Mouse (Mus musculus) cerebellum, adult (tissue): Measurements from ENCODE around the gene Zfp777.

Source experiments
- ATAC-seq: cut with Nextera tagmentation; 2 replicates; pipeline ENCODE4 v1.9.2; 2017; ENCODE audit warnings: mild to moderate bottlenecking, moderate library complexity, mixed read lengths; ENCODE audit not compliant: insufficient number of reproducible peaks, low FRiP score, low TSS enrichment

Zfp777 gene

DNA sequence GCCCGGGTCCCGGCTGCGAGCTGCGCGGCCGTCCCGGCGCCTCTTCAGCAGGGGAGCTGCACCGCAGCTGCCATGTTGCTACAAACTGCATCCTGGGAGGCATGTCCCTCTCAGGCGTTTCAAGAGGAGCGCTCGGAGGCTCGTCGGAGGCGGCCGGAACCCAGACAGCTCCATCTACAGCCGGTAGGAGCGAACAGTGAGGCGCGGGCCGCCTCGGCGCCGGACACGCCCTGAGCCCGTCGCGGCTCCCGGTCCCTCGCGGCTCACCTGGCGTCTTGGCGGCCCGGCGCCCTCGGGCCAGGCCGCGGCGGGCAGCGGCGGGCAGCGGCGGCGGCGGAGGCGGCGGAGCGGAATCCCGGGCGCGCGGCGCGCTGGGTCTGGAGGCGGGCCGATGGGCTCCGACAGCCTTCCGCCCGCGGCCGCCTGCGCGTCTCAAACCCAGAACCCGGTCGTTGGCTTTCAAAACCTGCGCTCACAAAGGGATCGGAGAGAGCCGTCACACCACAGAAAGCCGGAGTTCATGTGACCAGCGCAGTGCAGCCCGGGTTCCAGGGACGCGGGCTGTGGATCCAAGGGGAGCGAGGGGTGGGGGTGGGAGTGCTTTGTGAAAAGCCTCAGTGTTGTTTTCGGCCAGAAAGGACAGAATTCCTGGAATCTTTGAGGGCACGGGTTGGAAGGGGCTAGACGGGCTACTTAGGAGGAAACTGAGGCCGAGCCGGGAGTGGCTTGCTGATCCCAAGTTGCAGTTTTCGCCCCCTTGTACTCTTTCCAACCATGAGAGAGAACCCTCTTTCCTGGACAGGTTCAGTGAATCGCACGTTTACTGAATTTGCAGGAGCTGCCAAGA is at the start of gene Zfp777:
TSS of gene Zfp777 (minus strand) at position 486 of the 847 bp plus-strand sequence.
- ATAC-seq = peak; percentile 85

DNA sequence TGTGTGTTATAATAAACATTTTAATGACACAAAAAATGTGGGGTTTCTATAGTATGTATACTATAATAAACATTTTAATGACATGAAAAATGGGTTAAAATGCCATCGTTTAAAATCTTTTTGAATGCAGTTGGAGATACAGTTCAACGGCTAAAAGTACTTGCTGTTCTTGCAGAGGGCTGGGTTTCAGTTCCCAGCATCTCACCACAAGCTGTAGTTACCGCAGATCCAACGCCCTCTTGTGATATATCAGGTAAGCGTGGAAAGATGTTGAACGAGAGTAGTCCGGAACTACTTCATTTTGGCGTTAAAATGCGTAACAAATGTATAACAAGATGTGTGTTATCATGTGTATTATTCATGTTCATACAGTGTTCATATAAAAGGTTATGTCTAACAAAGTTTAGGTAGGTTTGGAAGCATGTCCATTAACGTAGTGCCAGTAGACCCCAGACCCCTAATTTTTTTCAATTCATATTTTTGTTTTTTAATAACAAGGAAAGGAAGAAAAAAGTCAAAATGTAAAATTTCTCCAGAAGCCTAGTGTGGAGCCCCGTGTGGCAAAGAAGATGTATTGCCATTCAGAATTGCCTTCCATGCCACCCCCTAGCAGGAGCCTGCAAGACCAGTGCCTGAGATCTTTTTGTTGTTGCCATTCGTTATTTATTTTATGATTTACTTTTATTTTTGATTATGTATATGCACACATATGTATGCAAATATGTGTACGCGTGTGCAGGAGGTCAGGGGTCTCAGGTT is 38.4 kb upstream of the Zfp777 start:
- no peak for ATAC-seq

DNA sequence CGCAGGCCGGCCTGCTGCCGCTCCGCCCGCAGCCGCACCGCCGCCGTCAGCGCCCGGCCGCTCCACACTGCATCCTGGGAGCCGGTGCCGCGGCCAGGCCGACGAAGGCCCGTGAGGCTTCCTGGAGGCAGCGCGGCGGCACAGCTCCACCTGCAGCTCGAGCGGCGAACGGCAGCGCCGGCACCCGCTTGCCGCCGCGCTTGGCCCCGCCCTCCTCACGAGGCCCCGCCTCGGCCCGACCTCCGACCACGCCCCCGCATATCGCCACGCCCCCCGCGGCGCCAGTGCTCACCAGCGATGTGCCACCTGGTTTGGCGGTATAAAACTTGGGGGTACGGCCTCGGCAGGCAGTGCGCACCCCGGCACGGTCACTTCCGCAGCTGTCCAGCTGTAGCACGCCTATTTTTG is 37.8 kb upstream of the Zfp777 start, which contains the start of gene Zfp746:
TSS of gene Zfp746 (minus strand) at position 123 of the 408 bp plus-strand sequence.
- ATAC-seq = peak; percentile 96

DNA sequence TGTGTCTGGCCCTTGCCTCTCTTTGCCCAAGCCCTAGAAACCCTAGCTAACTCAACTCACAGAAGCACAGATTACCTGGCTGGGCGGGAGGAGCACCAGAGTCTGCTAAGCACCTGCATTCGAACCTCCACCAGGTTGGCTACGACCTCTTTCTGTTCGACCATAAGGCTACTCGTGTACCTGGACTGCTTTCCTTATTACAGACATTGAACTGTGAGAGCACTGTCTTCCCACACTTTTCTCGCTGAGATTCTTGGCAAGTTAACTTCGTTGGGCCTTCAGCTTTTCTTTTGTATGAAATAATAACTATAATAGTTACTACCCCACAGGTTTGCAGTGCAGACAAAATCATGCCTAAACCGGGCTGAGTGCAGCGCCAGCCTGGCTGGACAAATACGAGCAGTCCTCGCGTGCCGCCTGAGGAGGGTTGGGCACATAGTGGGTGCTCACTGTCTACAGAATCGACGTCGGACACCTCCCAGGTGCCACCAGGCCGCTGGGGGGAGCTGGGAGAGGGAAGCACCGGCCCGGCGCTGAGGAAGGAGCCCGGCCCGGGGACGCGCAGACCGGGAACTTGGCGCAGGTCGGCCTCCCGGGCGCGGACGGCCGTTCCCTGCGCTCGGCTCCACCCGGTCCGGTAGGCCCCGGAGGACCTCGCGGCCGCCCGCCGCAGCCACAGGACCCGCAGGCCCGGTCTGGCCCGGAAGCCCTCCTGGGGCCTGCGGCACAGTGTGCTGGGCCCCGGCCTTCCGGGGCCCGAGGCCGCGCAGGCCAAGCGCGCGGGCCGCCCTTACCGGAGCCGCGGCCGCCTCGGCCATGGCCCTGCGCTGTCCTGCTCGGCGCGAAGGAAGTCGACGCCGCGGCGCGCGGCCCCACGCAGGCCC is 37.1 kb upstream of the Zfp777 start:
- peak; percentile 73 for ATAC-seq

DNA sequence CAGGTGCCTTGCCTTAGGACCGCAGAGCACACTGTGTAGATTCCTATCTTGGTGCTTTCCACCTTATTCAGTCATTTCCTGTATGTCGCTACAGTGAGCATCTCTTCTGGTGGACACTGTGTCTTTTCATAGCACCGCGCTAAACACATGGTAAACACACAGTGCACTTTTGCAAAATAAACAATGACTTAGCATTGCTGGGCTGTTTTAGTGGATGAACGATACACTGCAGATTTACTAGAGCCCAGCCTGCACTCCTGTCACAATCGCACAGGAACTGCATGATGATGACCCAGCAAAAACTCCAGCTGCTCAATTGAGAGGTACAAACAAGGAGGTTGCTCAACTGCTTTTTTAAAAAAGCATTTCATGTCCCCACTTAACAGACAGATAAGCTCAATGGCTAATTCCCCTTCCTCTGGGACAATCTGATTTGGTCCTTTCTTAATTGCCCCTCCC is 35.1 kb upstream of the Zfp777 start:
- ATAC-seq = no peak

DNA sequence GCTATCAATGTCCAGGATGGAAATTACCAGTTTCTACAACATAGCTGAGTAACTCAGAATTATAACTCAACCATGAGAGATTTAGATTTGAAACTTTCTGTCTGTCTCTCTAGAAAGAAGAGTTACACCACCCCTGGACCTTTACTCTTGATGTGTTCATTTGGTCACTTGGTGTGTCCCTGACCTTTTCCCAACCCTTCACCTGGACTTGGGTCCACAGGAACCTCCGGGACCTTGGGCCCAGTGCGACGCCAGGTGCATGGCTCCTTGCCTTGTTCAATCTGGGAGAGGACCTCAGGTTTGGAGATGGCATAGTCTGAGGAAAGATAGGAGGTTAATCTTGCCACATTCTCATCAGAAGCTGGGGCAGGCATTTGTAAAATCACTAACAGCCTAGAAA is 33.2 kb upstream of the Zfp777 start:
- no peak for ATAC-seq

DNA sequence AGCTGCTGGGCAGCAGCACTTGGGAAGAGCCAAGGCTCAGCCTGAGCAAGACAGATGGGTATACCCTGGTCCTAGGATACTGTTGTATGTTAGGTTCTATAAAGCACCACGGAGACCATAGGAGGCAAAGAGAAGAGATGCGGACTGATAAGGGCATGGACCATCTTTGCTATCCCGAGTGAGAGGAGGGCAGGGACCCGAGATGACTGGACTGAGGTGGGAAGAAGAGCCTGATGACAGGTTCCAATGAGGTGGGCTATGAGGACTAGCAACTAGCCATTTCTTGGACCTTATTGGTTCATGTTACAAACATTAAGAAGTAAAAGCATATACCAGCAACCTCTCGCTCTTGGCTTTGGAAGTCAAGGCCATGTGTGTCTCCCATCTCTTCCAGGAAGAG is 32.3 kb upstream of the Zfp777 start:
- ATAC-seq = no peak

DNA sequence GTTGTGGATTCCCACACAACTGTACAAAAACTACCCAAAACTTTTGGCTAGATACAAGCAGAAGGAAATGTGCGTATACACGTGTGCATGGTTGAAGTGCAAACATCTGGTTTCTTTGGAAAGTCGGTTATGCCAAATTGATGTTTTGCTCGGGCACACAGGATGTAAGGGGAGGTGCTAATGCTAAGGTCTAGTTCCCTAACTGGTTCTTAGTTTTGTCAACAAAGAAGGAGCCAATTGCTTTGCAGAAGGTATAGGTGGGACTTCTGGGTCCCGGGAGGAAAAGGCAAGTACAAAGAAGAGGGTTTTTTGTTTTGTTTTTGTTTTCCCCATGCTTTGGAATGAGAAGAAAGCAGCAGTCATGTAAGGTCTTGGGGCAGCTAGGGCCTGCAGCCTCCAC is 24.6 kb upstream of the Zfp777 start:
- ATAC-seq = no peak

DNA sequence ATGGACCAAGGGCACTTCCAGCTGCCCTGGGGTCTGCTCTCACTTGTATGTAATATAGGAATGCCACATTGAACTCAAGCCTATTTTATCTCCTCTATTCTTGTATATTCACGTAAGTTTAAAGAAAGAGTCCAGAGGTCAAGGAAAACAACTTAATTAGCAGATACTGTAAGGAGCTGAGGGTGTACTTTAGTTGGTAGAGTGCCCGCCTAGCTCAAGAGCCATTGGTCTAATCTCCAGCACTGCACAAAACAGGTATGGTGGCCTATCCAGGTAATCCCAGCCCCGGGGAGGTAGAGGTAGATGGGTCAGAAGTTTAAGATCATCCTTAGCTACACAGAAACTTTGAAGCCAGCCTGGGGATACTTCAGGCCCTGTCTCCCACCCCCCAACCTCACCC is 18.8 kb upstream of the Zfp777 start:
- no peak for ATAC-seq

DNA sequence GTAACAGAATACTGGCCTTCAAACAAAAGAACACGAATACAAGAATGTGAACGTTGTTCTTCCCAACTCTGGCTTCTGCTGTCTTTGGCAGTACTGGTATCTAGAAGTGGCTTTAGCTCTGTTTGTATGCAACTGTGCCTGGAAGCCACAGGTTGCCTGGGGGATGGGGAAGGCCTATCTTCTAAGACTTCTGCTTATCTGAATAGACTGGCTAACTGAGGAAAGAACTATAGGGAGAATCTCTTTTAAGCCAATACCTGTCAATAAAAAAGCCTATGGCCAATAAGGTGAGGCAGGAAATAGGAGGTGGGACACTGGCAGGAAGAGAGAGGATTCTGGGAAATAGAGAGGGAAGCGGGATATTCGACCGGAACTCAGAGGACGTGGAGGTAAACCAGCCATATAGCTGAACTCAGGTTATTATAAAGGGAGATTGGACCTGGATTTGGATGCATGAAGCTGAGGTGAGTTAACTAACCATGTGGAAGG is 16.9 kb upstream of the Zfp777 start:
- no peak for ATAC-seq

DNA sequence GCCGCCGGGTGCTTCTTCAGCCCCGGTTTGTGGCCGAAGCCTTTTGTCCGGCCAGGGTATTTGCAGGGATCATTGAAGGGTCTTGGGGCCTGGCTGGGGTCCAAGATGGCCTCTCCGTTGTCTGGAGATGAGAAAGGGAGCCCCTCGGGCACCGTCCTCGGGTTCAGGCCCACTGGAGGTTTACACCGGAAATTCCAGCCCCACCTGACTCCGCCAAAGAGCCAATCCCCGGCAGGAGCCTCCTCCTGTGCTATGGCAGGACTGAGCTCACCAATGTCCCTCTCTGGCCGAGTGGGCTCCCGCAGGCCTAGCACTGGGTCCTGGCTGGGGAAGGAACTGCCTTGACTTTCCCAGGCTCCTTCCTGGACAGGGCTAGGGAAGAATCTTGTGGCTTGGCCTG is 15.7 kb upstream of the Zfp777 start:
- no peak for ATAC-seq

DNA sequence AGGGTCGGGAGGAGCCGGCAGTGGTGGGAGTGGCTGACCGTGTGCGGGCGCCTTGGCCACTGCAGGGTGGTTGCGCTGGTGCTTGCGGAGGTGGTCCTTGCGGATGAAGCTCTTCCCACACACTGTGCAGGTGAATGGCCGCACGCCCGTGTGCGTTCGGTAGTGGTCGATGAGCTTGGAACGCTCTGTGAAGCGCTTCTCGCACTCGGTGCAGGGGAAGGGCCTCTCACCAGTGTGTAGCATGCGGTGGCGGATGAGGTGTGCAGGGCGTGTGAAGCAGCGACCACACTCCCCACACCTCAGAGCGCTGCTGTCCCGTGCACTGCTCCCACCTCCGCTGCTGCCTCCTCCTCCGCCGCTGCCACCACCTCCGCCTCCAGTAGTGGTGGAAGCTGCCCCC is 15.2 kb upstream of the Zfp777 start:
- ATAC-seq = no peak

DNA sequence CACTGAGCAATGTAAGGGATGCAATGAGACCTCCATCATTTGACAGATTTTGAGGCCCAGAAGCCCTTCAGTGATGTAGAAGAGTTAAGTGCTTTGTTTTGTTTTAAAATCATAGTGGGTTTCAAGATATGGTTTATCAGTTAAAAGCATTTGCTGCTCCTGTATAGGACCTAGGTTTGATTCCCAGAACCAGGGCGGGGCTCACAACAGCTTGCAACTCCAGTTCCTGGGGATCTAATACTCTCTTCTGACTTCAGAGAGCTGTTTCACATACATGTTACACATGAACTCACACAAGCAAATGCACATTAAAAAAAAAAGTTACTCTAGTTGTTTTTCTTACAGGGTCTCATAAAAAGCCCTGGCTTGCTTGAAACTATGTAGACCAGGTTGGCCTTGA is 12.2 kb upstream of the Zfp777 start:
- no peak for ATAC-seq

DNA sequence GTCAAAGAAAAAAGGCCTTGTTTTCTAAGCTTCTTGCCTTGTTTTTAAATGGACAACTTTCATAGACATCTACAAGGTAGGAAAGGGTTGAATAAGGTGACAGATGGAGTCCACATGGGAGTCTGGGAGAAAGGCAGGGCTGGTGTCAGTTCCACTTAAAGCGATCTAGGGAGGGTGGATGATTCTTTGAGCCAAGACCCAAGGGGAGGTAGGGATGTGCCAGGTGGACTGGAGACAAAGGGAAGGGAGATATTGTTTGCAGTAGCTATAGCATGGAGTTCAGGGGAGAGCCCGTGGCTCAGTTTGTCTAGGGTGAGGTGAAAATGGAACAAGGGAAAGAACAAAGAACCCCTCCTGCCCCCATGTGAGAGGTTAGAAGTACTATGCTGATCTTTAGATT is 11.7 kb upstream of the Zfp777 start:
- peak; percentile 97 for ATAC-seq

DNA sequence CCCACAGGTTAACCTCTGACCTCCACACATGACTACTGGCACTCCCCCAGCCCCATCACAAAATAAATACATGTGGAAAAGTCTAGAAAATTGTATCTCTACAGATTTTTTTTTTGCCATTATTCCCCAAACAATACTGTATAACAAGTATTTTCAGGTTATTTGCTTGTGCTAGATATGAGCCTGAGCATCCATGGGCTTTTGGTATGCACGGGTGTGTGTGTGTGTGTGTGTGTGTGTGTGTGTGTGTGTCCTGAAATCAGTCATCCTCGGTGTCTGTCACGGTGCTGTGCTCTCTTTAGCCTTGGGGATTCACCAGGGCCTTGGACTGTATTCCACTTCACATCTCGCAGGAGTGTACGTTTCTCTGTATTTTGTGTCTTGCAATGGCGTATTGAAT is 3.4 kb upstream of the Zfp777 start:
- no peak for ATAC-seq

DNA sequence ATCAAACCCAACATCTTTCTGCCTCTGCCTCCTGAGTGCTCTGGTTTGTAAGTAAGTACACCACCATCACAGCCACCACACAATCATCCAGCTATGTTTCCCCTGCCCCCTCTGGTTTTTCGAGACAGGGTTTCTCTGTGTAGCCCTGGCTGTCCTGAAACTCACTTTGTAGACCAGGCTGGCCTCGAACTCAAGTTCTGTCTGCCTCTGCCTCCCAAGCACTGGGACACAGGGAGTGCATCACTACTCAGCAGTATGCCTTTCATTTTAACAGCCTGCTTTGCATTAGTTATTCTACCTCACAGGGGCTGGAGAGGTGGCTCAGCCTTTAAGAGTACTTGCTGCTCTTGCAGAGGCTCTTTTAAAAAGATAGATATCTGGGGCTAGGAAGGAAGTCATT is 3.0 kb upstream of the Zfp777 start:
- no peak for ATAC-seq

DNA sequence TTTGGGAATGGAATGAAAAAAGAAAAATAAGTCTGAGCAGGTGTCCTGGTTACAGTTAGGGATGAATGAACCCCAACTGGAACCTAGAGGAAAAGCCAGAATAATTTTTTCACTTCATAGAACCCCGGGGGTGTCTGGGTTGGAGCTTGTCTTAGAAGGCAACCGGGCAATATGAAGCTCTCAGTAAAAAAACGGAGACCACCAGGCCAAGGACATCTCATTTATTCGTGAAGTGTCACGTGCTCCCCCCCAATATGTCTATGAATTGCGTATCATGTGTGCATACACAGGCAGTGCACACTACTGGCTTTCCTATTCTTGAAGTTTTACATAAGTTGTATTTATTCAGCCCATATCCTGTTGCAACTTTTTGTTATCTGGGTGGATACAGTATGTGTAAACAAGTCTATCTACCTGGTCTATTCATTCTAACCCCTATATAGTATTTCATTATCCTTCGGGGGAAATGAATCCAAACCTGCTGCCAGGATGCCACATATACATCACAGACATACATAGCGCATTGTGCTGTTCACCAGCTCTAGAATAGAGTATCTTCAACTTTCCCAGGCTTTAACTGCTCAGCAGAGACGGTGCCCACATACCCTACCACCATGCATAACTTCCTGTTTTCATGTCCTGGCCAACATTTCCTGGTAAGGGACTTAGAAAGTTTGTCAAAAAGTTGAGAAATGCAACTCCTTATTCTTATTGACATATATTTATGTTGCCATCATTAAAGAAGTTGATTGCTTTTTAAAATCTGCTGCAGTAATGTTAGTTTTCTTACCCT is 758 bp upstream of the Zfp777 start:
- no peak for ATAC-seq

DNA sequence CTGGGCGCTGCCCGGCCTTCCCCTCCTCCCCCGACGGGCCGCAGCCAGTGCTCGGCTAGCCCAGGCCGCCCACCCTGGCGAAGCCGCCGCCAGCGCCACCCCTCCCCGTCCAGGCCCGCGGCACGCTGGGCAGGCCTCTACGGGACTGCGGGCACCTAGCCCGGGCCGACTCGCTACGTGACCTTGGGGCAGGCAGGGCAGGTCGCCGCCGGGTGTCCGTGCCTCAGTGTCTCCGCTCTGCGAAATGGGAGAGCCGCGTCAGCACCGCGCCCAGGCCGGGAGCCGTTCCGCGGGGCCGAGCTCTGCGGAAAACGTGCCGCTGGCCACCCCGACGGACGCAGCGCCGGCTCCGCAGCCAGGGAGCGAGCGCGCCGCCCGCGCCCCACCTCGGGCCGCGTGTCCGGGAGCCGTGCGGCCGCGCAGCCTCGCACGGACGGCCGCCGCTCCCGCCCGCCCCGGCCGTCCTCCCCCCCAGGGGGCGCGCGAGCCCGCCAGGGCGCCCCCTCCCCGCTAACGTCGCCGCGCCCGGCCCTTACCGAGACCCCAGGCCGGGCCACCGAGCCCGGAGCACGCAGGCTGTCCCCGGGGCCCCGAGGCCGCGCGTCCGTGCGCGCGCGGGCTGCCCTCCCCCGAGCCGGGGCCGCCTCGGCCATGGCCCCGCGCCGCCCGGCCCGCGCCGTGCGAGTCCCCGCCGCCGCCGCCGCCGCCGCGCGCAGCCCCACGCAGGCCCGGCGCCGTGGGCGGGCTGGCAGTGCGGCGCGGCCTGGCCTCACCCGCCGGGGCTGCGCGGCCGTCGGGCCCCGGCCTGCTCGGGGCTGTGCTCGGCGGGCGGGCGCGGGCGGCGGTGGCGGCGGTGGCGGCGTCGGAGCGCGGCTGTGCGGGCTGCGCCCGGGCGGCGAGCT is 1.0 kb downstream of the Zfp777 start:
- ATAC-seq = peak; percentile 41

DNA sequence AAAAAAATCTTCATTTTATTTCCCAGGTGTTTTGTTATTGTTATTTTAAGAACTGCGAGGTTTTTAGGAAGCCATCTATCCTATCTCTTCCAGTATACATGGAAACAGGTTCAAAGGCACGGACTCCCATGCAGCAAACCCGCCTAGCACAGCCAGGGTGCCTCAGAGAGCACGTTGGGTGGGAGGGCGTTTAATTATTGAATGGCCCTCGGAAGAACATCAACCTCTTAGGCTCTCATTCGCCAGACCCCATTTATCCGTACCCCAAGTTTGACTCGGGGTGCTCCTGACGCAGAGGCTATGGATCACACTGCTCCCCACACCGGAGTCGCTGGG is 1.6 kb downstream of the Zfp777 start:
- no peak for ATAC-seq
